Mouse (Mus musculus) CH12.LX (cell line): ENCODE measurements around the gene Sos2. TPM values are rescaled to one million over a fixed set of nuclear protein-coding genes. Genes with fewer than 3 reads are reported as not detected.

Experiments
- DNase-seq: peaks from one replicate; pipeline ENCODE4 v3.0.0-alpha.2; 2013; ENCODE audit errors: extremely low read depth
- H3K27ac ChIP-seq: 2 replicates; pipeline ENCODE4 v1.5.1; 2012; ENCODE audit warnings: low read depth, mild to moderate bottlenecking, control low read depth, moderate library complexity; ENCODE audit not compliant: insufficient read depth
- H3K27me3 ChIP-seq: replicated peaks from 2 replicates; pipeline ENCODE3; 2012; ENCODE audit warnings: inconsistent platforms
- H3K36me3 ChIP-seq, 2 experiments: replicated peaks in 1 of 2; 2 replicates each; pipeline versions ENCODE3 to v1.6.1; 2012; ENCODE audit warnings: inconsistent platforms in 1 of 2, low read length in 1 of 2, mild to moderate bottlenecking in 1 of 2, mixed read lengths in 1 of 2, moderate library complexity in 1 of 2; ENCODE audit not compliant: control insufficient read depth in 1 of 2, insufficient read depth in 1 of 2
- H3K4me1 ChIP-seq, 2 experiments: 2 replicates each; pipeline ENCODE4 v1.6.1; 2012; ENCODE audit warnings: inconsistent platforms in 1 of 2, moderate library complexity in 1 of 2; ENCODE audit not compliant: insufficient read depth in 2 of 2, control insufficient read depth in 1 of 2
- H3K4me2 ChIP-seq: 2 replicates; pipeline ENCODE4 v1.6.1; 2012; ENCODE audit warnings: low read depth, mild to moderate bottlenecking, control low read depth; ENCODE audit not compliant: poor library complexity, insufficient read depth, severe bottlenecking
- H3K4me3 ChIP-seq, 3 experiments: fragments of 150-350 bp in 1 of 3; sonication (generic) in 1 of 3; replicated peaks in 1 of 3; 2 replicates each; pipeline versions ENCODE3 to v1.5.1; 2011 to 2012; ENCODE audit warnings: low read depth in 2 of 3, low read length in 2 of 3, mild to moderate bottlenecking in 2 of 3, moderate library complexity in 2 of 3, control low read depth in 1 of 3, improper control_type of control experiment in 1 of 3, inconsistent platforms in 1 of 3, mixed read lengths in 1 of 3; ENCODE audit not compliant: poor library complexity in 1 of 3
- H3K79me2 ChIP-seq: replicated peaks from 2 replicates; pipeline ENCODE4 v1.6.1; 2012; ENCODE audit warnings: mild to moderate bottlenecking, moderate library complexity; ENCODE audit not compliant: control insufficient read depth, poor library complexity, insufficient read depth, severe bottlenecking; ENCODE audit errors: extremely low read depth
- H3K9ac ChIP-seq: 2 replicates; pipeline ENCODE4 v1.6.1; 2012; ENCODE audit warnings: low read depth, mild to moderate bottlenecking, control low read depth, moderate library complexity; ENCODE audit not compliant: insufficient read depth
- H3K9me3 ChIP-seq: replicated peaks from 2 replicates; pipeline ENCODE3; 2012; ENCODE audit warnings: low read length, inconsistent platforms, mixed read lengths
- BHLHE40 ChIP-seq: IDR thresholded peaks from 2 replicates; pipeline ENCODE4 v1.6.1; 2011; ENCODE audit warnings: mild to moderate bottlenecking, low read depth, low read length, improper control_type of control experiment
- CHD1 ChIP-seq: IDR thresholded peaks from 2 replicates; pipeline ENCODE4 v1.6.1; 2012; ENCODE audit warnings: low read depth, low read length, improper control_type of control experiment, inconsistent platforms
- CHD2 ChIP-seq: IDR thresholded peaks from 2 replicates; pipeline ENCODE4 v1.6.1; 2011; ENCODE audit warnings: low read length, improper control_type of control experiment
- CTCF ChIP-seq, 2 experiments: IDR thresholded peaks in 1 of 2; conservative IDR thresholded peaks in 1 of 2; 2 replicates each; pipeline ENCODE4 v1.5.1; 2011 to 2012; ENCODE audit warnings: low read depth in 2 of 2, low read length in 2 of 2, improper control_type of control experiment in 1 of 2, inconsistent platforms in 1 of 2, mild to moderate bottlenecking in 1 of 2, moderate library complexity in 1 of 2
- E2F4 ChIP-seq: IDR thresholded peaks from 2 replicates; pipeline ENCODE4 v1.6.1; 2011; ENCODE audit warnings: low read depth, low read length, improper control_type of control experiment; ENCODE audit not compliant: insufficient replicate concordance
- EP300 ChIP-seq: IDR thresholded peaks from 2 replicates; pipeline ENCODE4 v1.6.1; 2011; ENCODE audit warnings: low read length, improper control_type of control experiment
- ETS1 ChIP-seq: conservative IDR thresholded peaks from 2 replicates; pipeline ENCODE4 v1.6.1; 2012; ENCODE audit warnings: low read depth, mild to moderate bottlenecking, inconsistent platforms, low read length, improper control_type of control experiment, moderate library complexity
- GABPA ChIP-seq: IDR thresholded peaks from 2 replicates; pipeline ENCODE4 v1.6.1; 2012; ENCODE audit warnings: low read depth, low read length, improper control_type of control experiment, inconsistent platforms; ENCODE audit not compliant: insufficient replicate concordance
- IRF4 ChIP-seq: IDR thresholded peaks from 2 replicates; pipeline ENCODE4 v1.6.1; 2014; ENCODE audit warnings: low read depth, mild to moderate bottlenecking, inconsistent platforms, low read length, improper control_type of control experiment
- JUND ChIP-seq: conservative IDR thresholded peaks from 2 replicates; pipeline ENCODE4 v1.6.1; 2011; ENCODE audit warnings: low read depth, low read length, improper control_type of control experiment
- MAFK ChIP-seq: IDR thresholded peaks from 2 replicates; pipeline ENCODE4 v1.6.1; 2011; ENCODE audit warnings: low read length, improper control_type of control experiment; ENCODE audit not compliant: insufficient replicate concordance
- MAZ ChIP-seq: IDR thresholded peaks from 2 replicates; pipeline ENCODE4 v1.6.1; 2012; ENCODE audit warnings: low read depth, mild to moderate bottlenecking, inconsistent platforms, low read length, improper control_type of control experiment, moderate library complexity
- MEF2A ChIP-seq: IDR thresholded peaks from 2 replicates; pipeline ENCODE4 v1.6.1; 2014; ENCODE audit warnings: low read depth, mild to moderate bottlenecking, inconsistent platforms, low read length, improper control_type of control experiment, borderline replicate concordance
- MXI1 ChIP-seq: IDR thresholded peaks from 2 replicates; pipeline ENCODE4 v1.6.1; 2011; ENCODE audit warnings: mild to moderate bottlenecking, low read depth, low read length, improper control_type of control experiment
- MYC ChIP-seq: IDR thresholded peaks from 2 replicates; pipeline ENCODE4 v1.6.1; 2011; ENCODE audit warnings: low read depth, mild to moderate bottlenecking, improper control_type of control experiment, low read length
- NELFE ChIP-seq: IDR thresholded peaks from 2 replicates; pipeline ENCODE4 v1.6.1; 2011; ENCODE audit warnings: low read depth, low read length, improper control_type of control experiment
- NRF1 ChIP-seq: IDR thresholded peaks from 2 replicates; pipeline ENCODE4 v1.6.1; 2014; ENCODE audit warnings: low read depth, mild to moderate bottlenecking, inconsistent platforms, low read length, improper control_type of control experiment, moderate library complexity
- POLR2AphosphoS2 ChIP-seq: IDR thresholded peaks from 2 replicates; pipeline ENCODE4 v1.6.1; 2011; ENCODE audit warnings: low read depth, low read length, improper control_type of control experiment
- RAD21 ChIP-seq: IDR thresholded peaks from 2 replicates; pipeline ENCODE4 v1.6.1; 2011; ENCODE audit warnings: low read depth, mild to moderate bottlenecking, low read length, improper control_type of control experiment, moderate library complexity
- RCOR1 ChIP-seq: conservative IDR thresholded peaks from 2 replicates; pipeline ENCODE4 v1.6.1; 2012; ENCODE audit warnings: low read depth, mild to moderate bottlenecking, inconsistent platforms, low read length, improper control_type of control experiment
- SIN3A ChIP-seq: IDR thresholded peaks from 2 replicates; pipeline ENCODE4 v1.6.1; 2012; ENCODE audit warnings: low read length, improper control_type of control experiment, inconsistent platforms
- SMC3 ChIP-seq: IDR thresholded peaks from 2 replicates; pipeline ENCODE4 v1.6.1; 2011; ENCODE audit warnings: low read depth, low read length, improper control_type of control experiment
- USF1 ChIP-seq: IDR thresholded peaks from 2 replicates; pipeline ENCODE4 v1.6.1; 2014; ENCODE audit warnings: low read depth, mild to moderate bottlenecking, inconsistent platforms, low read length, improper control_type of control experiment
- ZMIZ1 ChIP-seq: IDR thresholded peaks from 2 replicates; pipeline ENCODE4 v1.6.1; 2012; ENCODE audit warnings: low read depth, mild to moderate bottlenecking, inconsistent platforms, low read length, improper control_type of control experiment
- dilution Hi-C: fragments of 300-500 bp; cut with MboI; formaldehyde crosslinking; loops from 2 replicates; pipeline ENCODE4 v1.14.3; 2020; ENCODE audit warnings: low sequenced_read_pairs; ENCODE audit not compliant: extremely low pct_unique_long_range_greater_than_20kb, extremely low pct_ligation_motif_present
- in situ Hi-C: fragments of 300-500 bp; cut with MboI; formaldehyde crosslinking; loops from 3 replicates; pipeline ENCODE4 v1.14.3; 2019; ENCODE audit warnings: low sequenced_read_pairs, low pct_ligation_motif_present, low pct_unique_long_range_greater_than_20kb, mixed read lengths
- polyA plus RNA-seq: library from polyadenylated mRNA; unstranded; fragments of >175 nt; gene quantifications from 2 replicates; pipeline ENCODE4 v1.2.1, GENCODE M21; 2012; ENCODE audit warnings: low read depth; ENCODE audit not compliant: insufficient read length
- total RNA-seq, 2 experiments: library from RNA; depleted of rRNA; stranded (reverse); fragments of 300-350 nt in 1 of 2; fragments of >200 nt in 1 of 2; gene quantifications; 2 replicates each; pipeline ENCODE4 v1.2.3; 2012 to 2014

Gene Sos2
- total and polyA plus RNA-seq, 3 experiments: 7.9 to 10.3 (median 9.6) TPM

DNA sequence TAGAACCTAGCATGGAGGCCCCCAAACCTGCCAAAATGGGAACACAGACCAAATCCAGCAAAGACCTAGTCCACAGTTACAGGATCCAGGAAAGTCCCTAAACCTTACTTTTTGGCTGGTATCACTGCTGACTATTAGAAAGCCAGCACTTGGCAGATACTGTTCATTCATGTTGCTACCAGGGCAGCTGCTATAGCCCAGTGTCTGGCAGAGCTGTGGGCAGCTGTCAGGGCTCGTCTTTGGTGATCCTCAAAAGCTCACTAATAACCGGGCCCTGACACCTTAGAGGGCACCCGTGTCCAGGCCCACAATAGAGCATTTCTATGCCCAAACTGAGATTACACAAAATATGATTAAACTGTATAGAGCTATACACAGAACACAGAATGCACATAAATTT is 41.2 kb upstream of the Sos2 start:
- H3K36me3 ChIP-seq: peaks cover 15 to 27% of the 10 kb centered on the region in 2 experiments
- no peaks in the 10 kb centered on the region for H3K27me3 ChIP-seq
- H3K9ac ChIP-seq: no peak overlapping the region
- H3K9me3 ChIP-seq: peaks cover 5% of the 10 kb centered on the region
- no peak overlapping the region for H3K4me2 ChIP-seq
- DNase-seq: no peak
- TF ChIP-seq MAFK (no peak), EP300 (no peak), BHLHE40 (no peak), NELFE (no peak), ETS1 (no peak), NRF1 (no peak), MYC (no peak), CHD2 (no peak), E2F4 (no peak), USF1 (no peak), RAD21 (no peak)
- no peak overlapping the region for H3K4me3 ChIP-seq
- no peaks in the 10 kb centered on the region; the same call in 1 of the 2 replicates for H3K79me2 ChIP-seq
- in situ Hi-C loops (no loop called here), dilution Hi-C loops (no loop called here)
- H3K4me1 ChIP-seq: peaks cover 5 to 18% of the 10 kb centered on the region in 2 experiments; a peak in 3 of 4 replicates
- no peak overlapping the region for H3K27ac ChIP-seq

DNA sequence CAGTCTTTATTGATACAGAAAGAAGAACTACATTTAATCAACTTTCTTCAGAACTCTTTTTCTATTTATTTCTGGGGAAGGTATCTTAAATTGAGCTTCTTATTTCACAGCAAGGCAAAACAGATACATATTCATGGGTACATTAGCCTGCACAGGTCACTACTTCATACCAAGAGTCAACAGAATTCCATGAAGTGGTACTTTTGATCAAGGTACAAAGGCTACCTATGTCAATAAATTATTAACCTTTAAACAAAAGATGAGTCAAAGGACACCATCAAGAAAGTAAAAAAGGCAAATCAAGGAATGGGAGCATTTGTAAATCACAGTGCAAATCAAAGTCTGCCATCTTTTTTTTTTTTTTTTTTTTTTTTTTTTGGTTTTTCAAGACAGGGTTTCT is 32.0 kb upstream of the Sos2 start:
- TF ChIP-seq SIN3A (no peak), POLR2AphosphoS2 (no peak), JUND (no peak), MAZ (no peak), GABPA (no peak), MEF2A (no peak), MXI1 (no peak), USF1 (no peak), IRF4 (no peak), CTCF (conservative IDR thresholded peaks at IDR 0.05 in 1 of 2, IDR thresholded peaks at IDR 0.05 in 1 of 2; ENCODE audit: low read depth in 2 of 2, low read length in 2 of 2) (no peak), CHD1 (no peak), BHLHE40 (no peak), RCOR1 (no peak), SMC3 (no peak), ZMIZ1 (no peak), NELFE (no peak)
- H3K4me2 ChIP-seq: no peak overlapping the region
- H3K9me3 ChIP-seq: no peaks in the 10 kb centered on the region
- peaks cover 14 to 34% of the 10 kb centered on the region in 2 experiments for H3K36me3 ChIP-seq
- dilution Hi-C loops: no loop called here
- H3K79me2 ChIP-seq: no peaks in the 10 kb centered on the region
- H3K4me1 ChIP-seq: no peaks in the 10 kb centered on the region
- DNase-seq: no peak
- H3K4me3 ChIP-seq: no peak overlapping the region
- H3K27ac ChIP-seq: no peak overlapping the region
- in situ Hi-C loops: no loop called here
- H3K27me3 ChIP-seq: no peaks in the 10 kb centered on the region
- H3K9ac ChIP-seq: no peak overlapping the region
